In genomic region chr16:75779271-75779670, GRCm38 (mm10) we compare ENCODE assay signal across 9 mouse cellular contexts. TPM values are rescaled to one million over a fixed set of nuclear protein-coding genes. Genes with fewer than 3 reads are reported as not detected.
DNase-seq lines count a peak whose midpoint lies in the region; TF ChIP-seq lines count a peak whose summit lies in the region.
"Had no signal": no experiment of that assay in that cellular context is flagged by ENCODE, and none has a peak within 500 bp of the region (broad histone marks: within the 10 kb centered on the region; RNA-seq: fewer than 3 reads in every experiment).

No protein-coding gene starts in this region.

- H3K36me3 ChIP-seq in E14TG2a.4 (ENCODE audit: insufficient read depth, low read length), result no peaks in the 10 kb centered on the region
- H3K36me3 ChIP-seq: embryonic facial prominence, embryonic 15.5 days; neural tube, embryonic 13.5 days had no signal

- no peaks in the 10 kb centered on the region for H3K4me1 ChIP-seq in E14TG2a.4 (replicated peaks; ENCODE audit: low read depth, low read length)
- H3K4me1 ChIP-seq: embryonic facial prominence, embryonic 15.5 days; neural tube, embryonic 13.5 days had no signal

- TF ChIP-seq CTCF in E14TG2a.4 (conservative IDR thresholded peaks at IDR 0.05; ENCODE audit: low read length), result 0 out of 2 replicates have a peak, but pooled peaks have one; percentile 3

- DNase-seq in kidney, postnatal 36 days, result peak; percentile 24 to 30
- DNase-seq in kidney, postnatal 4 days, result no peak
- peak; percentile 70 for DNase-seq in adipocyte (ENCODE audit: low spot score)
- peak; percentile 15 for DNase-seq in lung, postnatal 10 days
- DNase-seq in urinary bladder, postnatal 14 days (ENCODE audit: low spot score), result no peak
- no peak for DNase-seq in heart, postnatal 4 days

- 0 out of 2 replicates have a peak, but pooled peaks cover 2% of the 10 kb centered on the region for H3K9me3 ChIP-seq in E14TG2a.4 (ENCODE audit: low read length)
- H3K9me3 ChIP-seq: embryonic facial prominence, embryonic 15.5 days; neural tube, embryonic 13.5 days had no signal

- no peak overlapping the region for H3K4me3 ChIP-seq in E14TG2a.4 (replicated peaks; ENCODE audit: low read length)
- H3K4me3 ChIP-seq: embryonic facial prominence, embryonic 15.5 days; neural tube, embryonic 13.5 days had no signal

- H3K27me3 ChIP-seq in E14TG2a.4 (ENCODE audit: insufficient read depth, low read length), result no peaks in the 10 kb centered on the region
- H3K27me3 ChIP-seq: embryonic facial prominence, embryonic 15.5 days; neural tube, embryonic 13.5 days had no signal

RNA-seq across cellular contexts. Expression of gene Hspa13, which starts 12.4 kb away (rescaled TPM):
- 10 to 100 TPM; 21.1 to 21.2 TPM for total RNA-seq in heart, postnatal 4 days (2021)

Comparison
In these comparisons a context has a peak if more than half of its experiments do, and no peak if none do; other contexts are left out.
1. DNase-seq: peak in kidney, postnatal 36 days (2 of 2), adipocyte (single experiment) and lung, postnatal 10 days (single experiment); none in kidney, postnatal 4 days (0 of 2), urinary bladder, postnatal 14 days (single experiment) and heart, postnatal 4 days (single experiment).